Mouse (Mus musculus) liver, embryonic 16.5 days (tissue): ENCODE data around the gene Cald1. TPM values are rescaled to one million over a fixed set of nuclear protein-coding genes. Genes with fewer than 3 reads are reported as not detected.
A peak's percentile ranks its signal among the peaks of the same experiment; 100 is the strongest.

ENCODE experiments used
- ATAC-seq: fragments of 200-750 bp; cut with Nextera tagmentation; 2 replicates; pipeline ENCODE4 v1.8.0; 2017; ENCODE audit warnings: low read depth, mild to moderate bottlenecking, moderate number of reproducible peaks, moderate library complexity
- H3K27ac ChIP-seq: fragments of 300-500 bp; sonication (generic); 2 replicates; pipeline ENCODE4 v1.5.1; 2014; ENCODE audit warnings: mild to moderate bottlenecking, low read length
- H3K27me3 ChIP-seq: fragments of 300-500 bp; sonication (generic); 2 replicates; pipeline ENCODE4 v1.6.1; 2014; ENCODE audit warnings: low read depth, low read length, mixed read lengths; ENCODE audit not compliant: control insufficient read depth, insufficient read depth
- H3K36me3 ChIP-seq: fragments of 300-500 bp; sonication (generic); 2 replicates; pipeline ENCODE4 v1.6.1; 2014; ENCODE audit warnings: mild to moderate bottlenecking; ENCODE audit not compliant: control insufficient read depth, insufficient read depth
- H3K4me1 ChIP-seq: fragments of 300-500 bp; sonication (generic); 2 replicates; pipeline ENCODE4 v1.6.1; 2014; ENCODE audit warnings: low read depth, low read length, mixed read lengths; ENCODE audit not compliant: control insufficient read depth
- H3K4me2 ChIP-seq: fragments of 300-500 bp; sonication (generic); 2 replicates; pipeline ENCODE4 v1.6.1; 2014; ENCODE audit warnings: low read depth, low read length, mixed read lengths
- H3K4me3 ChIP-seq: fragments of 300-500 bp; sonication (generic); 2 replicates; pipeline ENCODE4 v1.5.1; 2014; ENCODE audit warnings: low read depth, mild to moderate bottlenecking, low read length
- H3K9ac ChIP-seq: fragments of 300-500 bp; sonication (generic); 2 replicates; pipeline ENCODE4 v1.6.1; 2014; ENCODE audit warnings: low read depth, low read length
- H3K9me3 ChIP-seq: fragments of 300-500 bp; sonication (generic); replicated peaks from 2 replicates; pipeline ENCODE4 v1.6.1; 2016; ENCODE audit warnings: low read length; ENCODE audit not compliant: control insufficient read depth
- WGBS: fragments of 180-500 bp; shearing (Covaris S2); extraction: QIAGEN DNeasy Blood & Tissue Kit; methylation state at CpG from one replicate; pipeline ENCODE4 v1.1.7; 2014; ENCODE audit not compliant: insufficient replicate concordance; 5-methylcytosine and 5-hydroxymethylcytosine counted together
- polyA plus RNA-seq: library from polyadenylated mRNA; unstranded; fragments of >200 nt; fragmentation: Nextera tagmentation; extraction: Ambion mirVana; gene quantifications from 2 replicates; pipeline ENCODE4 v1.2.1, GENCODE M21; 2015

Gene Cald1
- polyA plus RNA-seq, 1 experiment from 2014 or later = 68.7 TPM

- 72% methylated on average over 4 of the region's 4 CpGs for WGBS
Measured at GRCm38 (mm10) chr6:34743946-34744345, 145.6 kb downstream of the Cald1 start.

GRCm38 (mm10) chr6:34747846-34748245 lies 149.5 kb downstream of the Cald1 start:
- Histone ChIP-seq H3K4me2 (no peak overlapping the region), H3K36me3 (no peaks in the 10 kb centered on the region), H3K9me3 (no peaks in the 10 kb centered on the region), H3K4me1 (no peaks in the 10 kb centered on the region; the same call in 1 of the 2 replicates), H3K27me3 (no peaks in the 10 kb centered on the region), H3K27ac (no peak overlapping the region), H3K9ac (no peak overlapping the region), H3K4me3 (no peak overlapping the region)
- ATAC-seq = no peak
- 52% methylated on average over 6 of the region's 6 CpGs for WGBS

More at GRCm38 (mm10) chr6:34743946-34744345, 145.6 kb downstream of the Cald1 start:
- H3K9ac ChIP-seq = no peak overlapping the region
- no peak for ATAC-seq
- no peak overlapping the region for H3K4me2 ChIP-seq
- peaks cover 4% of the 10 kb centered on the region for H3K4me1 ChIP-seq
- no peaks in the 10 kb centered on the region for H3K9me3 ChIP-seq
- H3K27ac ChIP-seq = no peak overlapping the region
- no peaks in the 10 kb centered on the region for H3K27me3 ChIP-seq
- no peaks in the 10 kb centered on the region for H3K36me3 ChIP-seq
- no peak overlapping the region for H3K4me3 ChIP-seq

GRCm38 (mm10) chr6:34748566-34748965 lies 150.3 kb downstream of the Cald1 start:
- Histone ChIP-seq H3K27ac (no peak overlapping the region), H3K4me2 (no peak overlapping the region), H3K4me1 (no peaks in the 10 kb centered on the region; the same call in 1 of the 2 replicates), H3K36me3 (no peaks in the 10 kb centered on the region), H3K9ac (no peak overlapping the region), H3K4me3 (no peak overlapping the region), H3K27me3 (no peaks in the 10 kb centered on the region), H3K9me3 (no peaks in the 10 kb centered on the region)
- 77% methylated on average over 11 of the region's 11 CpGs for WGBS
- ATAC-seq = no peak

- Histone ChIP-seq H3K9me3 (no peaks in the 10 kb centered on the region), H3K4me1 (no peaks in the 10 kb centered on the region; the same call in 1 of the 2 replicates), H3K4me3 (no peak overlapping the region), H3K27ac (no peak overlapping the region), H3K36me3 (no peaks in the 10 kb centered on the region), H3K9ac (no peak overlapping the region), H3K27me3 (no peaks in the 10 kb centered on the region), H3K4me2 (no peak overlapping the region)
- 55% methylated on average over 6 of the region's 6 CpGs for WGBS
- no peak for ATAC-seq
Measured at GRCm38 (mm10) chr6:34749526-34749925, 151.2 kb downstream of the Cald1 start.

GRCm38 (mm10) chr6:34750487-34751120 lies 152.3 kb downstream of the Cald1 start:
- H3K9me3 ChIP-seq = no peaks in the 10 kb centered on the region
- WGBS = 47% methylated on average over 7 of the region's 7 CpGs
- H3K9ac ChIP-seq = no peak overlapping the region
- H3K27ac ChIP-seq = no peak overlapping the region
- H3K4me3 ChIP-seq = no peak overlapping the region
- H3K36me3 ChIP-seq = no peaks in the 10 kb centered on the region
- H3K4me1 ChIP-seq = no peaks in the 10 kb centered on the region; the same call in 1 of the 2 replicates
- ATAC-seq = no peak
- no peak overlapping the region for H3K4me2 ChIP-seq
- no peaks in the 10 kb centered on the region for H3K27me3 ChIP-seq

- H3K9ac ChIP-seq = no peak overlapping the region
- no peak overlapping the region for H3K27ac ChIP-seq
- no peak overlapping the region for H3K4me2 ChIP-seq
- ATAC-seq = peak; percentile 53; the same call in 1 of the 2 replicates
- H3K9me3 ChIP-seq = no peaks in the 10 kb centered on the region
- H3K4me1 ChIP-seq = no peaks in the 10 kb centered on the region; the same call in 1 of the 2 replicates
- no peak overlapping the region for H3K4me3 ChIP-seq
- H3K27me3 ChIP-seq = no peaks in the 10 kb centered on the region
- no peaks in the 10 kb centered on the region for H3K36me3 ChIP-seq
Measured at GRCm38 (mm10) chr6:34751625-34752024, 153.3 kb downstream of the Cald1 start.

GRCm38 (mm10) chr6:34754448-34754847 lies 156.1 kb downstream of the Cald1 start:
- no peak overlapping the region for H3K4me2 ChIP-seq
- WGBS = 25% methylated on average over 5 of the region's 5 CpGs
- H3K36me3 ChIP-seq = no peaks in the 10 kb centered on the region
- no peak for ATAC-seq
- no peak overlapping the region for H3K9ac ChIP-seq
- no peak overlapping the region for H3K27ac ChIP-seq
- no peaks in the 10 kb centered on the region; the same call in 1 of the 2 replicates for H3K4me1 ChIP-seq
- no peaks in the 10 kb centered on the region for H3K9me3 ChIP-seq
- H3K27me3 ChIP-seq = no peaks in the 10 kb centered on the region
- no peak overlapping the region for H3K4me3 ChIP-seq

DNA sequence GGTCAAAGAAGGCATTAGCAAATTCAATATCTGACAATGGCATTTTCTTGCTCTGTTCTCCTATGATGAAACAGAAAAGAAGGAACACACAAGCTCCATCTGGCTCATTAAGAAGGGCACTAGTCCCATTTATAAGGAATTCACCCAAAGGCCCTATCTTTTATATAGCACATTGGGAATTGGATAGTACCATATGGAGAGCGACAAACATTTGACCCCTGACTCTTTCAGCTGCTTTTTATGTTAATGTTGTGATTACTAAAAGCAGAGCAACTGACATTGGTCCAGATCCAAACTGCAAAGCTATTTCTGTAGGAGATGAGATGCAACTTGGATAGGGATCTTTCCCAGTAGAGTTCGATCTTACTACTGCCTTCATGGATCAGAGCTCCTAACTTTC lies 160.0 kb downstream of the Cald1 start:
- 80% methylated on average over 2 of the region's 2 CpGs for WGBS

DNA sequence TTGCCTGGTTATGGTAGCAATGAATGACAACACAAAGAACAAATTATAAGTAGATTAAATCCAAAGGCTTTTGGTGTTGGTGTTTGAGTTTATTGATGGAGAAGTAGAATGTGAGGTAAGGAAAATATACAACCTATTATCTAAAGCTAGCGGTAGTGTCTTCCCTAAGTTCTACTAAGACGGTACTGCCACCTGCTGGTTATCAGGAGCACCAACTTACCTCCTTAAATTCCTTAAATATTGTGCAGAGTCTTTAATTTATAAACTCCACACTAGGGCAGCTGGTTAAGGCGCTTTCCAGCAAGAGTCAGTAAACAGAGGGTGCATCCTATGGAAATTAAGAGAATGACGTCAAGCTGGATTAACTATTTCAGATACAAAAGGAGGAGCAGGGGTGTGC lies 161.7 kb downstream of the Cald1 start:
- Histone ChIP-seq H3K9me3 (no peaks in the 10 kb centered on the region), H3K36me3 (no peaks in the 10 kb centered on the region)
- 32% methylated on average over 4 of the region's 4 CpGs for WGBS

More for the DNA sequence above, 160.0 kb downstream of the Cald1 start:
- Histone ChIP-seq H3K4me3 (no peak overlapping the region), H3K4me1 (no peaks in the 10 kb centered on the region), H3K27me3 (no peaks in the 10 kb centered on the region), H3K36me3 (no peaks in the 10 kb centered on the region), H3K9me3 (no peaks in the 10 kb centered on the region), H3K4me2 (no peak overlapping the region), H3K9ac (no peak overlapping the region), H3K27ac (no peak overlapping the region)
- no peak for ATAC-seq

More for the DNA sequence above, 161.7 kb downstream of the Cald1 start:
- Histone ChIP-seq H3K27ac (no peak overlapping the region), H3K9ac (no peak overlapping the region), H3K4me3 (no peak overlapping the region), H3K4me2 (no peak overlapping the region), H3K4me1 (no peaks in the 10 kb centered on the region), H3K27me3 (no peaks in the 10 kb centered on the region)
- no peak for ATAC-seq
